Mouse (Mus musculus) gastrocnemius, postnatal 10 days (tissue): ENCODE data around the gene G430095P16Rik. TPM values are rescaled to one million over a fixed set of nuclear protein-coding genes. Genes with fewer than 3 reads are reported as not detected.
A peak's percentile ranks its signal among the peaks of the same experiment; 100 is the strongest.

ENCODE experiments used
- DNase-seq: peaks from one replicate; pipeline ENCODE4 v3.0.0; 2021; ENCODE audit warnings: mixed read lengths
- long read RNA-seq, 2 experiments: library from polyadenylated mRNA; stranded (forward); transcript quantifications; one replicate each; pipeline ENCODE4 v2.0.0; 2021
- total RNA-seq, 2 experiments: library from RNA; stranded (reverse); gene quantifications; 2 replicates each; pipeline ENCODE4 v1.2.3; 2021

The G430095P16Rik gene
- 1 to 10 TPM; 2.2 to 2.8 TPM for total RNA-seq
- long read RNA-seq, experiment 1, partial matches to known transcripts = 1 of 2 reads
- long read RNA-seq, experiment 1, other reads (novel, unspliced or antisense) = 0 of 2 reads
- long read RNA-seq, experiment 2 = 0 reads

- peak; percentile 71 for DNase-seq
Measured at GRCm38 (mm10) chr8:84722850-84723570, at the start of gene G430095P16Rik. Gene G430095P16Rik (plus strand): TSS chr8:84723007.

GRCm38 (mm10) chr8:84677305-84677704 lies 45.5 kb upstream of the G430095P16Rik start:
- no peak for DNase-seq

GRCm38 (mm10) chr8:84681476-84681875 lies 41.3 kb upstream of the G430095P16Rik start:
- no peak for DNase-seq

- DNase-seq = no peak
Measured at GRCm38 (mm10) chr8:84682257-84682656, 40.5 kb upstream of the G430095P16Rik start.

GRCm38 (mm10) chr8:84684537-84684936 lies 38.3 kb upstream of the G430095P16Rik start:
- no peak for DNase-seq

- DNase-seq = peak; percentile 31
Measured at GRCm38 (mm10) chr8:84686191-84687002, 36.4 kb upstream of the G430095P16Rik start, which contains the start of gene Trmt1. Gene Trmt1 (plus strand): TSS chr8:84686307.

- no peak for DNase-seq
Measured at GRCm38 (mm10) chr8:84687003-84687704, 35.7 kb upstream of the G430095P16Rik start.

- DNase-seq = peak; percentile 89
Measured at GRCm38 (mm10) chr8:84687705-84688100, 35.1 kb upstream of the G430095P16Rik start, which contains the start of gene Nacc1. Gene Nacc1 (minus strand): TSS chr8:84687862.

- DNase-seq = peak; percentile 79
Measured at GRCm38 (mm10) chr8:84689091-84689915, 33.5 kb upstream of the G430095P16Rik start.

- DNase-seq = no peak
Measured at GRCm38 (mm10) chr8:84693332-84693731, 29.5 kb upstream of the G430095P16Rik start.

GRCm38 (mm10) chr8:84695140-84695539 lies 27.7 kb upstream of the G430095P16Rik start:
- no peak for DNase-seq

- DNase-seq = peak; percentile 57
Measured at GRCm38 (mm10) chr8:84697166-84698130, 25.4 kb upstream of the G430095P16Rik start.

GRCm38 (mm10) chr8:84698288-84698687 lies 24.5 kb upstream of the G430095P16Rik start:
- no peak for DNase-seq

GRCm38 (mm10) chr8:84698929-84699401 lies 23.8 kb upstream of the G430095P16Rik start:
- DNase-seq = peak; percentile 58

GRCm38 (mm10) chr8:84699861-84700322 lies 22.9 kb upstream of the G430095P16Rik start:
- DNase-seq = peak; percentile 54

- DNase-seq = no peak
Measured at GRCm38 (mm10) chr8:84700526-84700925, 22.3 kb upstream of the G430095P16Rik start.

GRCm38 (mm10) chr8:84700941-84701911 lies 21.6 kb upstream of the G430095P16Rik start, which contains the start of gene Lyl1:
Gene Lyl1 (plus strand): TSS chr8:84701457.
- peak; percentile 44 for DNase-seq

- DNase-seq = no peak
Measured at GRCm38 (mm10) chr8:84702561-84702960, 20.2 kb upstream of the G430095P16Rik start.
